Mouse (Mus musculus): ENCODE results near the gene S100a1. TPM values are rescaled to one million over a fixed set of nuclear protein-coding genes. Genes with fewer than 3 reads are reported as not detected.

Gene S100a1
- polyA plus RNA-seq (2015; fragmentation: Illumina TruSeq; extraction: RNeasy Lipid Tissue Mini Kit (QIAGEN cat#74804); ENCODE audit: low read depth, low replicate concordance), result 248 TPM

DNA sequence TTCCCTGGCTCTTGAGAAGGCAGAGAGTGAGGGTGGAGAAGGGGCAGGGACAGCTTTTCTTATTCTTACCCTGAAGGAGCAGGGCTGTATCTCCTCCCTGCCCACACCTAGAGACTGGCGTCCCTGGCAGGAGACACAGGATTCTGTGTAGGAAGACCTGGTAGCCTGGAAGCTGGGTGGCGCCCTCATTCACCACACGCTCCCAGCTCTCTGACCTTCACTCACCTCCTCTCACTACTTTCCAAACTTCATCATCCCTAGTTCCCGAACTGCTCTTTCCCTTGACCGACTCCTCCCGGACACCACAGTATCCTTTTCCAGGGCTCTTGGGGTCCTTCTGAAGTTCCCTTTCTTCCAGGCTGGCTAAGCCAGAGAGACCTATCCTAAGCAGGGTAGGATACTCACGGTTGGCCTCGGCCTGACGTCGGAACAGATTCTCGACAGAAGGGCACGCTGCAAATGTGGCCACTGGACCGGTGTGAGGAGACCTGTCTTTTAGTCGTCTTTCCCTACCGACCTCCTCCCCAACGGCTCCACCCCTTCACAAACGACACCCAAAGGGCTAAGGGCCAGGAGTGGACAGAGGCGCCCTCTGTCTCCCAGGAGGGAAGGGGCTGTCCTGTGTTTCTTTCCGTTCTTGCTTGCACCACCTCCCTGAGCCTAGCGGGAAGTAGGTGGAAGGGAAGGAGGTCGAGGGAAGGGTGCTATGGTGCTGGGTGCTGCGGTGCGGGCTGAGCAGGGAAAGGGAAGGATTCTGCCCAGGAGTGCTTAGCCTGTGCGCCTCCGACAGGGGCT lies at the start of gene S100a1, which contains the start of gene S100a13:
Gene S100a1, minus strand, starts transcription at position 597 of the 795 bp plus-strand sequence.
Gene S100a13, plus strand, starts transcription at position 640 of the 795 bp plus-strand sequence.

DNA sequence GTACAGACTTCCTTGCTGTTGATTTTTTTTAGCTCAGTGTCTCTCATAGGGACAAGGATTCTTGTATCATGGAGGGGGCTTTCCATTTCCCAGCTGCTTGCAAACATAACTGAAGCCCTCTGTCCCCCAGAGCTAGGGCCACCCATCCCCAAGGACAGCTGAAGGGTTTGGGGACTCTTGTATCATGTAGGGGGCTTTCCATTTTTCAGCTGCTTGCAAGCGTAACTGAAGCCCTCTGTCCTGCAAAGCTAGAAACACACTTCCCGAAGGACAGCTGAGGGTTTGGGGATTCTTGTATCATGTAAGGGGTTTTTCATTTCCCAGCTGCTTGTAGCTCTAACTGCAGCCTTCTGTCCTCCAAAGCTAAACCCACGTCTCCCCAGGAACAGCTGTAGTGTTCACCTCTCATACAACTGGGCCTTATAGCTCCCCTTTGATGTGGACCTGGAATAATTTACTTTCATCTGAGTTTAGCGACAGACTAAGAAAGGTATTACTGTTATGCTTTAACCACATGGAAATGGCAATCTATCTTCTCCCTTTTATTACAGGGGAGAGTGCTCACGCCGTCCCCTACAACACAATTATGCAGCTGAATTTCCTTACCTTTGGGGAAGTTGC lies 45.9 kb upstream of the S100a1 start, which contains the start of gene S100a3:
Gene S100a3, plus strand, starts transcription at position 571 of the 621 bp plus-strand sequence.

GRCm38 (mm10) chr3:90537141-90537904 lies 23.1 kb upstream of the S100a1 start, which contains the start of gene S100a16:
S100a16 (plus strand) TSS chr3:90537254.

GRCm38 (mm10) chr3:90526580-90526979 lies 12.4 kb upstream of the S100a1 start, which contains the start of gene S100a14:
S100a14 (plus strand) TSS chr3:90526856.

DNA sequence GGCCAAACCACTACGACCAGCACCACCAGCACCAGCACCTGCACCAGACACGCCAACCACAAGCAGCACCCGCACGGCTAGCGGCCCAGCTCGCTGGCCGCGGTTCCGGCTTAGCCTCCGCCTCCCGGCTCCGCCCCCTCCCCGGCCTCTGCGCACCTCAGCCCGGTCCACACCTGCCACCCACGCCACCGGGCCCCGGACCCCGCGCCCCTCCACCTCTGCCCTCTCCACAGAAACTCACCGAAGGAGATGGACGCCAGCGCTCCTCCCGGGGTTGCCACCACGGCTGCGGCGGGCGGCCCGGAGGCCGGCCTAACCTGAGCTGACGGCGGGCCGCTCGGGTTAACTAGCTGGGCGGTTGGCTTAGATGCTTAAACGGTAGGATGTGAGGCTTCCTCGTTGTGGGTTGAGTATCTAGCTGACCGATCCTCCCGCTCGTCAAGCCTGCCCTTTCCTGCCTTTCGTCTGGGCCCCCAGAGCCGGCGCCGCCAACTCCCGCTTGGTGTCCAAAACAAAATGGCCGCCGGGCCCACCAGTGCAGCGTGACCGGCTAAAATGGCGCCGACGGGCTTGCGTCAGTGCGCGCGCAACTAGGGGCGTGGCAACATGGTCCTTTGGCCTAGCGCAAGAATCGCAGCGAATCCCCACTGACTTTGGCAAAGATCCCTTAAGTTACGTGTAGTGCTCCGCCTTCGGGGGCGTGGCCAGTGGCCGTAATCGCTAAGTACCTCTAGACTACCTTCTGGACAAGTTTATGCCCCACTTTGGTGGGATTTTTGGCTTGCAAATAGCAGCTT lies 5.0 kb downstream of the S100a1 start, which contains the start of gene Chtop:
Gene Chtop, minus strand, starts transcription at position 549 of the 797 bp plus-strand sequence.

DNA sequence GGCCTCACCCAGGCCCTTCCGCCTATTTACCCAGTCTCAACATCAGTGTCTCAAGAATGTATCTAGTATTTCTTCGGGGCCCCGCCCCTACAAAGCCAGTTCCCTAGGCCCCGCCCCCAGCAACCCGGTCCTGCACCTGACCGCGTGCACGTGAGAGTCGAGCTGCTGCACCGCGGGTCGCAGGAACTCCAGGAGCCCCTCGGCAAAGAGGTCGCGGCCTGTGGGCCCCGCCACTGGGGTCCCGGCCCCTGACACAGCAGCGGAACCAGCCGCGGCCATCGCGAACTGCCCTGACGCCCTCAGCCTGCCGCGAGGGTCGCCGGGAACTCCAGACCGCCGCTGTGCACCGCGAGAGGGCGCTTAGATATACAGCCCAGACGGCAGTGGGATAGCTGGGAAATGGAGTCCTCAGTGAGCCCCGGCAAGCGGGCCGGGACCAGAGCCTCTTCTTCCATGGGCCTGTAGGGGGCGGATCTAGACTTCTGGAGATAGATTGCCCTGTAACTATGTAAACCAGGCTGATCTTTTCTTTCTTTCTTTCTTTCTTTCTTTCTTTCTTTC lies 23.4 kb downstream of the S100a1 start, which contains the start of gene Snapin:
Gene Snapin, minus strand, starts transcription at position 338 of the 561 bp plus-strand sequence.

GRCm38 (mm10) chr3:90475831-90476611 lies 38.2 kb downstream of the S100a1 start, which contains the start of gene Ilf2:
Ilf2 (plus strand) TSS chr3:90476126.

DNA sequence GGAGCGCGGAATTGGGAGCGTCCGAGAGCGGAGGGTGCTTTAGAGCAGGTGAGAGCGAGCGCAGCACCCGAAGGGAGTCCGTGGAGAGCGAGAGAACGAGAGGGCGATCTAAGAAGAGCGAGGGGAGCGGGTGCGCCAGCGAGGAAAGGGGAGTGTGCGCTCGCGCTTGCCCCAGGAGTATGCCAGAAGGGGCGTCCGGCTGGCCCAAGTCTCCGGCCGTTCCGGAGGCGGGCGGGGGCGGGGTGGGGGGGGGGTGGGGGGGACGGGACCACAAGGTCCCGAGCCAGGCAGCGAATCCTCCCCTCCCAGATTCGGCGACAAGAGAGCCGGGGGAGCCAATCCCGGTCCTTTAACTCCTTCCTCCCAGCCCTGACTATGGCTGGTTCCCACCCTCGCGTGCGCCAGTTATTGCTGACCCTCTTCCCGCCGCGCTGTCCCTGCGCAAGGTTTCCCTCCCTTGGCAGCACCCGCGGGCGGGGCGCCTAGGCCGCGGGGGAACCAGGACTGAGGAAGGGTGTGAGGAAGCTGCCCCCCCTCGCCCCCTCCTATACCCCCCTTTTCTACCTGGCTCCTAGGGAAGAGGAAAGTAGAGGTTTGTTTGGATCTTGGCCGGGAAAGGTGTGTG lies 48.4 kb downstream of the S100a1 start, which contains the start of gene Npr1:
Gene Npr1, minus strand, starts transcription at position 181 of the 625 bp plus-strand sequence.

Other genes starting within 250 kb of the S100a1 start
- 19.6 TPM for gene Dennd4b, start 249.2 kb downstream of the S100a1 start, polyA plus RNA-seq (2015; fragmentation: Illumina TruSeq; extraction: RNeasy Lipid Tissue Mini Kit (QIAGEN cat#74804); ENCODE audit: low read depth, low replicate concordance)
- 30.8 TPM for gene Gatad2b, start 221.2 kb downstream of the S100a1 start, polyA plus RNA-seq (2015; fragmentation: Illumina TruSeq; extraction: RNeasy Lipid Tissue Mini Kit (QIAGEN cat#74804); ENCODE audit: low read depth, low replicate concordance)
- 5.1 TPM for gene Slc27a3, start 124.5 kb downstream of the S100a1 start, polyA plus RNA-seq (2015; fragmentation: Illumina TruSeq; extraction: RNeasy Lipid Tissue Mini Kit (QIAGEN cat#74804); ENCODE audit: low read depth, low replicate concordance)
- gene Ints3, start 80.8 kb downstream of the S100a1 start, polyA plus RNA-seq (2015; fragmentation: Illumina TruSeq; extraction: RNeasy Lipid Tissue Mini Kit (QIAGEN cat#74804); ENCODE audit: low read depth, low replicate concordance), result 40.2 TPM
- gene Npr1, start 48.5 kb downstream of the S100a1 start, polyA plus RNA-seq (2015; fragmentation: Illumina TruSeq; extraction: RNeasy Lipid Tissue Mini Kit (QIAGEN cat#74804); ENCODE audit: low read depth, low replicate concordance), result 2.9 TPM
- gene Ilf2, start 38.3 kb downstream of the S100a1 start, polyA plus RNA-seq (2015; fragmentation: Illumina TruSeq; extraction: RNeasy Lipid Tissue Mini Kit (QIAGEN cat#74804); ENCODE audit: low read depth, low replicate concordance), result 126 TPM
- gene Snapin, start 23.4 kb downstream of the S100a1 start, polyA plus RNA-seq (2015; fragmentation: Illumina TruSeq; extraction: RNeasy Lipid Tissue Mini Kit (QIAGEN cat#74804); ENCODE audit: low read depth, low replicate concordance), result 69.1 TPM
- 185 TPM for gene Chtop, start 4.9 kb downstream of the S100a1 start, polyA plus RNA-seq (2015; fragmentation: Illumina TruSeq; extraction: RNeasy Lipid Tissue Mini Kit (QIAGEN cat#74804); ENCODE audit: low read depth, low replicate concordance)
- gene S100a13, start within 50 bp of the S100a1 start, polyA plus RNA-seq (2015; fragmentation: Illumina TruSeq; extraction: RNeasy Lipid Tissue Mini Kit (QIAGEN cat#74804); ENCODE audit: low read depth, low replicate concordance), result 69.5 TPM
- gene S100a14, start 12.5 kb upstream of the S100a1 start, polyA plus RNA-seq (2015; fragmentation: Illumina TruSeq; extraction: RNeasy Lipid Tissue Mini Kit (QIAGEN cat#74804); ENCODE audit: low read depth, low replicate concordance), result not detected
- gene S100a16, start 22.9 kb upstream of the S100a1 start, polyA plus RNA-seq (2015; fragmentation: Illumina TruSeq; extraction: RNeasy Lipid Tissue Mini Kit (QIAGEN cat#74804); ENCODE audit: low read depth, low replicate concordance), result 176 TPM
- 2.3 TPM for gene S100a3, start 46.2 kb upstream of the S100a1 start, polyA plus RNA-seq (2015; fragmentation: Illumina TruSeq; extraction: RNeasy Lipid Tissue Mini Kit (QIAGEN cat#74804); ENCODE audit: low read depth, low replicate concordance)
- not detected for gene S100a2, start 75.9 kb upstream of the S100a1 start, polyA plus RNA-seq (2015; fragmentation: Illumina TruSeq; extraction: RNeasy Lipid Tissue Mini Kit (QIAGEN cat#74804); ENCODE audit: low read depth, low replicate concordance)
- not detected for gene Gm42674, start 87.5 kb upstream of the S100a1 start, polyA plus RNA-seq (2015; fragmentation: Illumina TruSeq; extraction: RNeasy Lipid Tissue Mini Kit (QIAGEN cat#74804); ENCODE audit: low read depth, low replicate concordance)
- gene S100a4, start 89.4 kb upstream of the S100a1 start, polyA plus RNA-seq (2015; fragmentation: Illumina TruSeq; extraction: RNeasy Lipid Tissue Mini Kit (QIAGEN cat#74804); ENCODE audit: low read depth, low replicate concordance), result 12.5 TPM
- not detected for gene S100a5, start 94.1 kb upstream of the S100a1 start, polyA plus RNA-seq (2015; fragmentation: Illumina TruSeq; extraction: RNeasy Lipid Tissue Mini Kit (QIAGEN cat#74804); ENCODE audit: low read depth, low replicate concordance)
- gene S100a6, start 98.5 kb upstream of the S100a1 start, polyA plus RNA-seq (2015; fragmentation: Illumina TruSeq; extraction: RNeasy Lipid Tissue Mini Kit (QIAGEN cat#74804); ENCODE audit: low read depth, low replicate concordance), result 43.2 TPM
- not detected for gene S100a7a, start 139.6 kb upstream of the S100a1 start, polyA plus RNA-seq (2015; fragmentation: Illumina TruSeq; extraction: RNeasy Lipid Tissue Mini Kit (QIAGEN cat#74804); ENCODE audit: low read depth, low replicate concordance)
- gene S100a8, start 154.6 kb upstream of the S100a1 start, polyA plus RNA-seq (2015; fragmentation: Illumina TruSeq; extraction: RNeasy Lipid Tissue Mini Kit (QIAGEN cat#74804); ENCODE audit: low read depth, low replicate concordance), result 4.9 TPM
- 7.0 TPM for gene S100a9, start 181.3 kb upstream of the S100a1 start, polyA plus RNA-seq (2015; fragmentation: Illumina TruSeq; extraction: RNeasy Lipid Tissue Mini Kit (QIAGEN cat#74804); ENCODE audit: low read depth, low replicate concordance)
- gene Pglyrp4, start 212.5 kb upstream of the S100a1 start, polyA plus RNA-seq (2015; fragmentation: Illumina TruSeq; extraction: RNeasy Lipid Tissue Mini Kit (QIAGEN cat#74804); ENCODE audit: low read depth, low replicate concordance), result not detected